Mouse (Mus musculus) liver, postnatal 0 days (tissue): ENCODE measurements around the gene Smcr8. TPM values are rescaled to one million over a fixed set of nuclear protein-coding genes. Genes with fewer than 3 reads are reported as not detected.

Source experiments
- ATAC-seq: fragments of 200-750 bp; cut with Nextera tagmentation; 2 replicates; pipeline ENCODE4 v1.8.0; 2017; ENCODE audit warnings: mild to moderate bottlenecking, moderate library complexity
- DNase-seq: peaks from one replicate; pipeline ENCODE4 v3.0.0-alpha.2; 2016
- H3K27ac ChIP-seq: fragments of 300-500 bp; sonication (generic); 2 replicates; pipeline ENCODE4 v1.5.1; 2014; ENCODE audit warnings: antibody characterized with exemption, moderate library complexity, mild to moderate bottlenecking, low read depth
- H3K27me3 ChIP-seq: fragments of 300-500 bp; sonication (generic); 2 replicates; pipeline ENCODE4 v1.6.1; 2014; ENCODE audit warnings: low read length, control low read depth, mixed read lengths; ENCODE audit not compliant: insufficient read depth
- H3K36me3 ChIP-seq: fragments of 300-500 bp; sonication (generic); replicated peaks from 2 replicates; pipeline ENCODE4 v1.6.1; 2014; ENCODE audit warnings: mild to moderate bottlenecking, control low read depth, low read length, moderate library complexity, mixed read lengths; ENCODE audit not compliant: insufficient read depth
- H3K4me1 ChIP-seq: fragments of 300-500 bp; sonication (generic); 2 replicates; pipeline ENCODE4 v1.6.1; 2014; ENCODE audit warnings: antibody characterized with exemption, mild to moderate bottlenecking, control low read depth; ENCODE audit not compliant: insufficient read depth
- H3K4me2 ChIP-seq: fragments of 300-500 bp; sonication (generic); 2 replicates; pipeline ENCODE4 v1.6.1; 2014; ENCODE audit warnings: low read depth, mild to moderate bottlenecking, low read length, moderate library complexity, mixed read lengths
- H3K4me3 ChIP-seq: fragments of 300-500 bp; sonication (generic); 2 replicates; pipeline ENCODE4 v1.5.1; 2014; ENCODE audit warnings: low read depth, low read length
- H3K9ac ChIP-seq: fragments of 300-500 bp; sonication (generic); replicated peaks from 2 replicates; pipeline ENCODE4 v1.6.1; 2014; ENCODE audit warnings: mild to moderate bottlenecking, moderate library complexity
- H3K9me3 ChIP-seq: fragments of 300-500 bp; sonication (generic); 2 replicates; pipeline ENCODE4 v1.6.1; 2016; ENCODE audit warnings: mild to moderate bottlenecking, control low read depth, low read length, mixed read lengths
- CTCF ChIP-seq: sonication (generic); IDR thresholded peaks from 2 replicates; pipeline ENCODE4 v1.5.1; 2016; ENCODE audit warnings: antibody characterized with exemption, low read depth
- EP300 ChIP-seq: IDR thresholded peaks from 2 replicates; pipeline ENCODE4 v1.6.1; 2016; ENCODE audit warnings: antibody characterized with exemption, low read depth, mild to moderate bottlenecking
- WGBS: fragments of 180-500 bp; shearing (Covaris S2); extraction: QIAGEN DNeasy Blood & Tissue Kit; methylation state at CpG from one replicate; pipeline ENCODE4 v1.1.7; 2014; ENCODE audit not compliant: insufficient replicate concordance; 5-methylcytosine and 5-hydroxymethylcytosine counted together
- microRNA-seq: library from miRNA; unstranded; fragments of <30 nt; microRNA quantifications from one replicate; pipeline ENCODE4, GENCODE M21; 2016
- polyA plus RNA-seq: library from polyadenylated mRNA; unstranded; fragments of >200 nt; fragmentation: Nextera tagmentation; extraction: Ambion mirVana; gene quantifications from 2 replicates; pipeline ENCODE4 v1.2.1, GENCODE M21; 2015

The Smcr8 gene
- polyA plus RNA-seq, 1 experiment from 2014 or later = 1.9 TPM

DNA sequence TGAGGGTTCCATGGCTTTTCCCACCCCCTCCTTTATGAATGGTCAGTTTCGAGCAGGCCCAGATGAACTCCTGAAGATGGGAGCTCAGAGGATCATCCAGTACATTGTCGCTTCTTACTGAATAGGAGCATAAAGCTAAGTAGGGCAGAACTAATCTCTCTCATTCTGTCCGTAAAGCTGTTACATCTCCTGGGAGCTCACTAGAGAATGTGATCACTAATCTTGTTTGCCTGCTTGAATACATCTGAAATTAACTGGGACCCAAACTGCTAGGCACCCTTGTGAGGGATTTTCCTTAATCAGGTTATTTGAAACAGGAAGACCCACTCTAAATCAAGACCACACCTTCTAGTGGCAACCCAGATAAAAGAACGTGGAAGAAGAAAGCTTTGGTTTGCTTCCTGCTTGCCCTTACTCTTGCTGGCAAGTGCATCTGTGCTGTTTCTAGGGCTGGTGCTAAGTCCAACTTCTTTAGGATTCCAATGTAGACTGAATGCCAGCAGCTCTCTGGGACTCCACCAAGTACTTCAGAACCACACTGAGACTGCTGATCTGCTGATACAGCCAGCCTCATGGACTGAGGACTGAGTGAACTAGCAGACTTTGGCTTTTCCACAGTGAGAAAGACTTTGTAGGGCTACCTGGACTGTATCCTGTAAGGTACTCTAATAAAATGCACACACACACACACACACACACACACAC is 50.1 kb downstream of the Smcr8 start:
- no peaks in the 10 kb centered on the region for H3K36me3 ChIP-seq
- H3K4me2 ChIP-seq = no peak overlapping the region
- peaks cover 11% of the 10 kb centered on the region for H3K4me1 ChIP-seq
- TF ChIP-seq EP300 = no peak
- no peak for TF ChIP-seq CTCF
- no peaks in the 10 kb centered on the region for H3K27me3 ChIP-seq
- no peak overlapping the region for H3K4me3 ChIP-seq
- no peak overlapping the region for H3K27ac ChIP-seq
- DNase-seq = no peak
- H3K9ac ChIP-seq = no peak overlapping the region
- ATAC-seq = no peak
- 64% methylated on average over 4 of the region's 4 CpGs for WGBS
- H3K9me3 ChIP-seq = no peaks in the 10 kb centered on the region

DNA sequence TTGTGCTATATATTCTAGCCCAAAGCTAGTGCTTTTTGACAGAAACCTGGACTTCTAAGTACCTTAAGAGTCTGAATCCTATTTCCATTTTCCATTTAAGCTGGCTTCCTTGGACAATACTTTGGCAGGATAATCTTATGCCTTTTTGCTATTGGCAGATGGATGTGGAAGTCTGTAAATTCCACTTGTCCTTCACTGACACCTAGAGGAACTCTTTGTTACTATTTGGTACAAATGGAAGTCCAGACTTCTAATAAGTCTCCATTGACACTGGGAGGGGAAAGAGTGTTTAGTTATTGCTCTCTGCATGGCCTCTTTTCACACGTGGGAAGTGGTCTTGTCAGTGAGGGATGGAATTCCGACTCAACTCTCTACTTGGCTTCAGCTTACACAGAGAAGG is 51.6 kb downstream of the Smcr8 start:
- H3K9me3 ChIP-seq = no peaks in the 10 kb centered on the region
- TF ChIP-seq CTCF (peak; percentile 64), EP300 (no peak)
- H3K27me3 ChIP-seq = no peaks in the 10 kb centered on the region
- DNase-seq (no peak), ATAC-seq (no peak)
- no peak overlapping the region for H3K27ac ChIP-seq
- no peaks in the 10 kb centered on the region for H3K36me3 ChIP-seq
- no peak overlapping the region for H3K9ac ChIP-seq
- no peak overlapping the region for H3K4me2 ChIP-seq
- H3K4me1 ChIP-seq = peaks cover 11% of the 10 kb centered on the region
- no peak overlapping the region for H3K4me3 ChIP-seq
- 18% methylated on average over 2 of the region's 2 CpGs for WGBS

DNA sequence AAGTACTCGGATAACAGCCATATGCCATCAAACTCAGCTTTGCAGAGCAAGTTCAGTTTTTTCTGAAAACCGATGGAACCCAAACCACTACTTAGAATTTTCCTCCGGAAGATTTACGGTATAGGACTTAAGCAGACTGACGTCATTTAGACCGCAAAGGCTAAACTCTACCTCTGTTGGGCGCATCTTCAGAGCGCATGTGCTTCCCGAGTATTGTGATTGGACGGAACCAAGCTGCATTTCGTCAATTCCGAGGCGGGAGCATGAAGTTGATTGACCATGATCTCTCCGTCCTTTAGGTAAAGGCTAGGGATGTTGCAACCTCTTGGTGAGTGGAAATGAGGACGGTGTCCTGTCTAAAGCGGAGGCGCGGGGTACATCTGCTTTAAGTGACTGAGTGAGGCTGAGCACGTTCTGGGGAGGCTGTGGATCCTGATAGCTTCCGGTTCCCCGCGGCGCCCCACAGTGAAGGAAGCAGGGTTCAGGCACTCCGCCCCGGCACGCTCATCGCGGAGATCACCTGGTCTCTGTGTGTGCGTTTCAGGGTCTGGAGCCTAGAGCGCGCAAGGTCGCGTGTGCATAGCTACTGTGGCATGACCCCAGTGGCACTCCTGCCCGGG is 53.2 kb downstream of the Smcr8 start, which contains the start of gene Dhrs7b:
TSS of gene Dhrs7b (plus strand) at position 199 of the 620 bp plus-strand sequence.
- H3K4me1 ChIP-seq = peaks cover 11% of the 10 kb centered on the region
- no peaks in the 10 kb centered on the region for H3K36me3 ChIP-seq
- peak; percentile 85 for DNase-seq
- H3K4me2 ChIP-seq = peak within 1 kb of the TSS; percentile 86
- ATAC-seq = peak; percentile 96
- peak within 1 kb of the TSS; percentile 68 for H3K9ac ChIP-seq
- under 1% methylated on average over 34 of the region's 34 CpGs for WGBS
- H3K4me3 ChIP-seq = peak within 1 kb of the TSS; percentile 62
- H3K27ac ChIP-seq = peak within 1 kb of the TSS; percentile 82
- TF ChIP-seq CTCF (no peak), EP300 (no peak; the same call in 1 of the 2 replicates)
- H3K9me3 ChIP-seq = no peaks in the 10 kb centered on the region
- no peaks in the 10 kb centered on the region for H3K27me3 ChIP-seq

DNA sequence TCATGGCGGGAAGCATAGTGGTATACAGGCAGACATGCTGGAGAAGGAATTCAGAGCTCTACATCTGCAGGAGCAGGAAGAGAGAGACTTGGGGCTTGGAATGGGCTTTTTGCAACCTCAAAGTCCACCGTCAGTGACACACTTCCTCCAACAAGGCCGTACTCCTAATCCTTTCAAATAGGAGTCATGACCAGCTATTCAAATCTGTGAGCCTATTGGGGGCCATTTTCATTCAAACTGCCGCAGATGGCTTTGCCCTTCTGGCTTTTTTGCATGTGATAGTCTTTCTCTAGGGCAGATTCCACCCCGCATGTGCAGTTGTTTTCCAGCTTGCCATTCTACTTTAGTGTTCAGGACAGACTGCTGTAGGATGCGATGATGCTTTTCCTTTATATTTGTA is 59.6 kb downstream of the Smcr8 start:
- no peak overlapping the region for H3K27ac ChIP-seq
- H3K27me3 ChIP-seq = no peaks in the 10 kb centered on the region
- H3K4me1 ChIP-seq = peaks cover 12% of the 10 kb centered on the region; the same call in 1 of the 2 replicates
- H3K4me2 ChIP-seq = no peak overlapping the region
- no peak overlapping the region for H3K4me3 ChIP-seq
- TF ChIP-seq CTCF = no peak
- TF ChIP-seq EP300 = no peak
- H3K9ac ChIP-seq = no peak overlapping the region
- no peaks in the 10 kb centered on the region for H3K9me3 ChIP-seq
- DNase-seq (no peak), ATAC-seq (no peak)
- 90% methylated on average over 6 of the region's 6 CpGs for WGBS
- no peaks in the 10 kb centered on the region for H3K36me3 ChIP-seq

Small RNAs within 50 kb of the gene (microRNA-seq; reads per million reads assigned to microRNA genes)
- gene Mir5100 = 7.3 reads per million, percentile 14 among the genes with 10 or more reads in this experiment

Other genes with a start within 250 kb of the Smcr8 start
- gene Alkbh5, start 241.1 kb upstream of the Smcr8 start, polyA plus RNA-seq = 16.7 and 19.1 TPM in 2 replicates
- gene Llgl1, start 77.8 kb upstream of the Smcr8 start, polyA plus RNA-seq = 4.2 and 4.6 TPM in 2 replicates
- gene Flii, start 50.3 kb upstream of the Smcr8 start, polyA plus RNA-seq = 23.3 and 23.4 TPM in 2 replicates
- 4.5 and 4.9 TPM in 2 replicates for gene Mief2, start 49.1 kb upstream of the Smcr8 start, polyA plus RNA-seq
- gene Top3a, start 159 bp upstream of the Smcr8 start, polyA plus RNA-seq = 2.5 and 3.2 TPM in 2 replicates
- 100 and 103 TPM in 2 replicates for gene Shmt1, start 34.2 kb downstream of the Smcr8 start, polyA plus RNA-seq
- 16.4 TPM in 2 replicates for gene Dhrs7b, start 53.1 kb downstream of the Smcr8 start, polyA plus RNA-seq
- gene Tmem11, start 101.7 kb downstream of the Smcr8 start, polyA plus RNA-seq = 26.7 and 28.8 TPM in 2 replicates
- gene Natd1, start 137.2 kb downstream of the Smcr8 start, polyA plus RNA-seq = 6.0 and 6.2 TPM in 2 replicates
- 61.7 and 66.5 TPM in 2 replicates for gene Map2k3, start 154.5 kb downstream of the Smcr8 start, polyA plus RNA-seq
- gene Kcnj12, start 245.0 kb downstream of the Smcr8 start, polyA plus RNA-seq = 0.18 TPM in 1 of 2 replicates, not detected in the other